Mouse (Mus musculus): Measurements from ENCODE around the gene Zfyve19. TPM values are rescaled to one million over a fixed set of nuclear protein-coding genes. Genes with fewer than 3 reads are reported as not detected.

The Zfyve19 gene
- 7.9 TPM for polyA plus RNA-seq (2014; fragmentation: Illumina TruSeq; extraction: RNeasy Lipid Tissue Mini Kit (QIAGEN cat#74804); ENCODE audit: low read depth, low replicate concordance)

DNA sequence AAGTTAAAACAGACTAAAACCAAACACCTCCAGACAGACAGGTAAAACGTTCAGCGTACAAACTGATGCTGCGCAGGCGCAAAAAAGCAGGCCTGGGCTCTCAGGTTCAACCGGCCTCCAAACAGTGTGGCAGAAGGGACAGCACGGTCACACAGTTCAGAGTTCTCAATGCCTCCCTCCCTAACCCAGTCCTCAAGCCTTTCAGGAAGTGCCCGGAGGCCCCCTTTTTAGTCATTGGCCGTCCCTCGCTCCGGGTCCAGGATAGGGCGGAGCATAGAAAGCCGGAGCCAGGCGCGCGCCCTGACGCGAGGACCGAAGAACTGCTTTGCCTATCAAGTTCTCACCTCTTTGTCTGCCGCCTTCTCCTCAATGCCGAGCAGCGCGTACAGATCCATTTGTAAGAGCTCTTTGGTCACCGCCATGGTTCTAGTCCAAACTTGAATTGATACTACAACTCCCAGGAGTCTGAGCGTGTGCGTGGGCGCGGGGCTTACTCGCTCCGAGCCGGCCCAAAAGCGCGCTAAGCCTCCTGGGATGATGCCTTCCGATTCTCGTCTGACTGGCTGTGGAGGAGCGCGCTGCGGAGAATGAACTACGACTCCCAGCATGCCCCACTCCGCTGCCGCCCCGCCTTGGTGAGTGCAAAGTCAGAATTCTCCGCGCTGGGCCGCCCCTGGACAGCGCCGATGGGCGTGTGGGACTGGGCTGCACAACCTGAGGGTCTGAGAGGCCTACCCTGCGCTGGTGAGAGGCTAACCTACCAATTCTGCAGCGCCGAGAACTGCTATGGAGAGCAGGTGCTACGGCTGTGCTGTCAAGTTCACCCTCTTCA is at the start of gene Zfyve19, which contains the start of gene Dnajc17:
Gene Zfyve19, plus strand, starts transcription at position 274 of the 832 bp plus-strand sequence.
Gene Dnajc17, minus strand, starts transcription at position 452 of the 832 bp plus-strand sequence.

DNA sequence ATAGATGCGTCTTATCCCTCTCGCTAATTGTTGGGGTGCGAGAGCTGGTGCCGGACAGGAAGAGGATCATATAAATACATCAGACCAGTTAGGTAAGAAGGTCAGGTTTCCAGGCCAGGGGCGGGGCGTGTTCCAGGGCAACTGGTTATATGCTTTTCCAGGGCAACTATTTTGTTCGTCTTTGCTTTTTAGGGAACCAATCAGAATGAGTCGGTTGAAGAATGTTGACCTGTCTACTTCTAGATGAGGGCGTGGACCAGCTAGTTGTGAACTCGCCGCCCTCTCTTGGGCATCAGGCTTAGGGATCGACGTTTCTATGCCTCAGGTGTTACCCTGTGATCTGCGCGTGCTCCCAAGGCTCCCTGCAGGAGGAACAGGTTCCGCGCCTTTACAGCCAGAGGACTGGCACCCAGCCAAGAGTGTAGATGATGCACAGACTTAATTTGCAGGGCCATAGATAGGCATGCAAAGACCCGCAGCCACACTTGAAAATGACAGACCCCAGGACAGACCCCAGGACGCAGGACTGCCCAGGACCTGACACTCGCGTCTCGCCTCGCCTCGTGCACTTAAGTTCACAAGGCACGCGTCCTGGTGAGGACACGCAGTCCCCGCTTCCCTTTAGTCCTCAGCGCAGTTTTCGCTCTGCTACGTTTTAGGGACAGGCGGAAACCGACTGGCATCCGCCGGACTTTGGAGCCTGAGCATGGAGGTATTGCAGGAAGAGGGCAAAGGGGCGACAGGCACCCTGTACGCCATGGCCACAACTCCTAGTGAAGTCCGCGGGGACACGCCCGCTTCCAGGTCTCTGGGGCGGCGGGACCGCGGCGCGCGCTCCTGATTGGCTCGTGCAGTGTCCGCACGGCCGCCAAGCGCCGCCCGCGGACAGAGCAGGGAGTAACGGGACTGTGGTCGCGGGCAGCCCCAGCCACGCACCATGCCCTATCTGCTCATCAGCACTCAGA is 41.2 kb upstream of the Zfyve19 start, which contains the start of gene Gchfr:
Gene Gchfr, plus strand, starts transcription at position 873 of the 965 bp plus-strand sequence.

GRCm38 (mm10) chr2:119173991-119174651 is 34.3 kb upstream of the Zfyve19 start, which contains the start of gene Gm14137:
Gm14137 (plus strand) TSS chr2:119174509.

GRCm38 (mm10) chr2:119229775-119230704 is 21.6 kb downstream of the Zfyve19 start, which contains the start of gene Ppp1r14d:
Ppp1r14d (minus strand) TSS chr2:119229906.

DNA sequence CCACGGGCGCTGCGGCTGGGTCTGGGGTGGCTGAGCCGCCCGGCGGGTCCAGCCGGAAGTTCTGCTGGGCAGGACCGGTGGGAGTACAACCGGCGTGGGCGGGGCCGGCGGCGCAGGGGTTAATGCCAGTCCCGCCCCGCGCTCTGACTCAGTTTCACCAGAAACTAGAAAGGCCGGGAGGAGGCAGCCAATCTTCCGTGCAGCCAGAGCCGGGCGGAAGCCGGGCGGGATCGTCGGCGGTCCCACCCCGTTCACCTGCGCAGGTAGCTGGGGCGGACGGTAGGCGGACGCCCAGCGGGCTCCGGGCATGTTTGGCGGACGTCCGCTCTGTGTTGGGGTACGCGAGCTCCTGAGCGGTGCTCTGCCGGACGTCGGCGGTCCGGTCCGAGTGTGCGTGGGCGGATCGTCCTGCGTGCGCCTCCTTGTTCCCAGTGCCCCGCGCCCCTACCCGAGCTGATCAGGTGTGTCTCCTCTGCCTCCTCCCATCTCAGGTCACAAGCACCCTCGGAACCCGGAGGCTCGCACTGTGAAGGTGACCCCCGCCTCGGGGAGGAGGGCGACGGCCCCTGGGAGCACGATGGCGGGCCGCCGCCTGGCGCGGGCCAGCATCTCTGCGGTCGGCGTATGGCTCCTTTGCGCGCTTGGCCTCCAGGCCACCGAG is 28.9 kb downstream of the Zfyve19 start, which contains the start of gene Spint1:
Gene Spint1, plus strand, starts transcription at position 153 of the 661 bp plus-strand sequence.

Other genes starting within 250 kb of the Zfyve19 start
- gene Ccdc32, start 179.2 kb upstream of the Zfyve19 start, polyA plus RNA-seq (2014; fragmentation: Illumina TruSeq; extraction: RNeasy Lipid Tissue Mini Kit (QIAGEN cat#74804); ENCODE audit: low read depth, low replicate concordance): 3.9 TPM
- 1.6 TPM for gene Rpusd2, start 173.8 kb upstream of the Zfyve19 start, polyA plus RNA-seq (2014; fragmentation: Illumina TruSeq; extraction: RNeasy Lipid Tissue Mini Kit (QIAGEN cat#74804); ENCODE audit: low read depth, low replicate concordance)
- 43.1 TPM for gene Knl1, start 161.5 kb upstream of the Zfyve19 start, polyA plus RNA-seq (2014; fragmentation: Illumina TruSeq; extraction: RNeasy Lipid Tissue Mini Kit (QIAGEN cat#74804); ENCODE audit: low read depth, low replicate concordance)
- gene Rad51, start 95.8 kb upstream of the Zfyve19 start, polyA plus RNA-seq (2014; fragmentation: Illumina TruSeq; extraction: RNeasy Lipid Tissue Mini Kit (QIAGEN cat#74804); ENCODE audit: low read depth, low replicate concordance): 14.1 TPM
- 14.5 TPM for gene Rmdn3, start 51.6 kb upstream of the Zfyve19 start, polyA plus RNA-seq (2014; fragmentation: Illumina TruSeq; extraction: RNeasy Lipid Tissue Mini Kit (QIAGEN cat#74804); ENCODE audit: low read depth, low replicate concordance)
- not detected for gene Gchfr, start 40.8 kb upstream of the Zfyve19 start, polyA plus RNA-seq (2014; fragmentation: Illumina TruSeq; extraction: RNeasy Lipid Tissue Mini Kit (QIAGEN cat#74804); ENCODE audit: low read depth, low replicate concordance)
- 2.0 TPM for gene Gm14137, start 34.1 kb upstream of the Zfyve19 start, polyA plus RNA-seq (2014; fragmentation: Illumina TruSeq; extraction: RNeasy Lipid Tissue Mini Kit (QIAGEN cat#74804); ENCODE audit: low read depth, low replicate concordance)
- 1.3 TPM for gene Dnajc17, start 178 bp downstream of the Zfyve19 start, polyA plus RNA-seq (2014; fragmentation: Illumina TruSeq; extraction: RNeasy Lipid Tissue Mini Kit (QIAGEN cat#74804); ENCODE audit: low read depth, low replicate concordance)
- gene Ppp1r14d, start 21.3 kb downstream of the Zfyve19 start, polyA plus RNA-seq (2014; fragmentation: Illumina TruSeq; extraction: RNeasy Lipid Tissue Mini Kit (QIAGEN cat#74804); ENCODE audit: low read depth, low replicate concordance): not detected
- 1.6 TPM for gene Spint1, start 28.7 kb downstream of the Zfyve19 start, polyA plus RNA-seq (2014; fragmentation: Illumina TruSeq; extraction: RNeasy Lipid Tissue Mini Kit (QIAGEN cat#74804); ENCODE audit: low read depth, low replicate concordance)
- 0.31 TPM for gene Rhov, start 62.7 kb downstream of the Zfyve19 start, polyA plus RNA-seq (2014; fragmentation: Illumina TruSeq; extraction: RNeasy Lipid Tissue Mini Kit (QIAGEN cat#74804); ENCODE audit: low read depth, low replicate concordance)
- gene Vps18, start 80.1 kb downstream of the Zfyve19 start, polyA plus RNA-seq (2014; fragmentation: Illumina TruSeq; extraction: RNeasy Lipid Tissue Mini Kit (QIAGEN cat#74804); ENCODE audit: low read depth, low replicate concordance): 0.31 TPM
- not detected for gene Dll4, start 117.2 kb downstream of the Zfyve19 start, polyA plus RNA-seq (2014; fragmentation: Illumina TruSeq; extraction: RNeasy Lipid Tissue Mini Kit (QIAGEN cat#74804); ENCODE audit: low read depth, low replicate concordance)
- gene Chac1, start 142.6 kb downstream of the Zfyve19 start, polyA plus RNA-seq (2014; fragmentation: Illumina TruSeq; extraction: RNeasy Lipid Tissue Mini Kit (QIAGEN cat#74804); ENCODE audit: low read depth, low replicate concordance): 0.21 TPM